Mouse (Mus musculus) MEL (cell line): Measurements from ENCODE around the gene Rab26.

Experiments
- CHD2 ChIP-seq: IDR thresholded peaks from 2 replicates; pipeline ENCODE4 v1.6.1; 2011; ENCODE audit warnings: low read length, improper control_type of control experiment
- CTCF ChIP-seq, 3 experiments: IDR thresholded peaks in 2 of 3; conservative IDR thresholded peaks in 1 of 3; 2 replicates each; pipeline ENCODE4 v1.5.1; 2011 to 2012; ENCODE audit warnings: low read length in 3 of 3, low read depth in 2 of 3, mild to moderate bottlenecking in 2 of 3, improper control_type of control experiment in 1 of 3, inconsistent platforms in 1 of 3, mixed read lengths in 1 of 3, moderate library complexity in 1 of 3; ENCODE audit not compliant: control insufficient read depth in 1 of 3, insufficient read depth in 1 of 3, poor library complexity in 1 of 3, severe bottlenecking in 1 of 3
- E2F4 ChIP-seq: IDR thresholded peaks from 2 replicates; pipeline ENCODE4 v1.6.1; 2011; ENCODE audit warnings: low read depth, low read length, improper control_type of control experiment, borderline replicate concordance
- EP300 ChIP-seq, 2 experiments: IDR thresholded peaks; 2 replicates each; pipeline ENCODE4 v1.6.1; 2011; ENCODE audit warnings: improper control_type of control experiment in 2 of 2, low read length in 2 of 2, low read depth in 1 of 2, mild to moderate bottlenecking in 1 of 2
- HCFC1 ChIP-seq: IDR thresholded peaks from 2 replicates; pipeline ENCODE4 v1.6.1; 2012; ENCODE audit warnings: low read depth, mild to moderate bottlenecking, inconsistent platforms, low read length, improper control_type of control experiment, moderate library complexity
- MAFK ChIP-seq: IDR thresholded peaks from 2 replicates; pipeline ENCODE4 v1.6.1; 2011; ENCODE audit warnings: low read depth, mild to moderate bottlenecking, low read length, improper control_type of control experiment, borderline replicate concordance
- MXI1 ChIP-seq: IDR thresholded peaks from 2 replicates; pipeline ENCODE4 v1.6.1; 2011; ENCODE audit warnings: mild to moderate bottlenecking, low read depth, low read length, improper control_type of control experiment
- POLR2AphosphoS5 ChIP-seq: IDR thresholded peaks from 2 replicates; pipeline ENCODE4 v1.6.1; 2012; ENCODE audit warnings: low read depth, borderline replicate concordance, mild to moderate bottlenecking, inconsistent platforms, low read length, moderate library complexity, mixed read lengths
- USF1 ChIP-seq: IDR thresholded peaks from 2 replicates; pipeline ENCODE4 v1.6.1; 2014; ENCODE audit warnings: low read depth, mild to moderate bottlenecking, inconsistent platforms, low read length, improper control_type of control experiment, moderate library complexity

- TF ChIP-seq CTCF (IDR thresholded peaks at IDR 0.05 in 2 of 3, conservative IDR thresholded peaks at IDR 0.05 in 1 of 3; ENCODE audit: control insufficient read depth in 1 of 3, insufficient read depth in 1 of 3, low read depth in 2 of 3, low read length in 3 of 3, poor library complexity in 1 of 3, severe bottlenecking in 1 of 3) (no peak), EP300 (IDR thresholded peaks at IDR 0.05; ENCODE audit: low read depth in 1 of 2, low read length in 2 of 2) (no peak), E2F4 (no peak), HCFC1 (no peak), USF1 (no peak), POLR2AphosphoS5 (peak; percentile 18; the same call in 1 of the 2 replicates), CHD2 (no peak; the same call in 1 of the 2 replicates), MXI1 (no peak), MAFK (no peak)
These were observed 4.1 kb downstream of the Rab26 start for GRCm38 (mm10) chr17:24529883-24530282.
